Mouse (Mus musculus) liver, postnatal 0 days (tissue): ENCODE measurements around the gene Gm3435. TPM values are rescaled to one million over a fixed set of nuclear protein-coding genes. Genes with fewer than 3 reads are reported as not detected.
"Not testable (repeated sequence)": the region's sequence is repeated elsewhere in the genome, so short reads cannot be mapped to it uniquely, and the experiment has no call there.

Experiments used
- ATAC-seq: fragments of 200-750 bp; cut with Nextera tagmentation; 2 replicates; pipeline ENCODE4 v1.8.0; 2017; ENCODE audit warnings: mild to moderate bottlenecking, moderate library complexity
- DNase-seq: peaks from one replicate; pipeline ENCODE4 v3.0.0-alpha.2; 2016
- H3K27ac ChIP-seq: fragments of 300-500 bp; sonication (generic); 2 replicates; pipeline ENCODE4 v1.5.1; 2014; ENCODE audit warnings: antibody characterized with exemption, moderate library complexity, mild to moderate bottlenecking, low read depth
- H3K27me3 ChIP-seq: fragments of 300-500 bp; sonication (generic); 2 replicates; pipeline ENCODE4 v1.6.1; 2014; ENCODE audit warnings: low read length, control low read depth, mixed read lengths; ENCODE audit not compliant: insufficient read depth
- H3K36me3 ChIP-seq: fragments of 300-500 bp; sonication (generic); replicated peaks from 2 replicates; pipeline ENCODE4 v1.6.1; 2014; ENCODE audit warnings: mild to moderate bottlenecking, control low read depth, low read length, moderate library complexity, mixed read lengths; ENCODE audit not compliant: insufficient read depth
- H3K4me1 ChIP-seq: fragments of 300-500 bp; sonication (generic); 2 replicates; pipeline ENCODE4 v1.6.1; 2014; ENCODE audit warnings: antibody characterized with exemption, mild to moderate bottlenecking, control low read depth; ENCODE audit not compliant: insufficient read depth
- H3K4me2 ChIP-seq: fragments of 300-500 bp; sonication (generic); 2 replicates; pipeline ENCODE4 v1.6.1; 2014; ENCODE audit warnings: low read depth, mild to moderate bottlenecking, low read length, moderate library complexity, mixed read lengths
- H3K4me3 ChIP-seq: fragments of 300-500 bp; sonication (generic); 2 replicates; pipeline ENCODE4 v1.5.1; 2014; ENCODE audit warnings: low read depth, low read length
- H3K9ac ChIP-seq: fragments of 300-500 bp; sonication (generic); replicated peaks from 2 replicates; pipeline ENCODE4 v1.6.1; 2014; ENCODE audit warnings: mild to moderate bottlenecking, moderate library complexity
- H3K9me3 ChIP-seq: fragments of 300-500 bp; sonication (generic); 2 replicates; pipeline ENCODE4 v1.6.1; 2016; ENCODE audit warnings: mild to moderate bottlenecking, control low read depth, low read length, mixed read lengths
- CTCF ChIP-seq: sonication (generic); IDR thresholded peaks from 2 replicates; pipeline ENCODE4 v1.5.1; 2016; ENCODE audit warnings: antibody characterized with exemption, low read depth
- EP300 ChIP-seq: IDR thresholded peaks from 2 replicates; pipeline ENCODE4 v1.6.1; 2016; ENCODE audit warnings: antibody characterized with exemption, low read depth, mild to moderate bottlenecking
- WGBS: fragments of 180-500 bp; shearing (Covaris S2); extraction: QIAGEN DNeasy Blood & Tissue Kit; methylation state at CpG from one replicate; pipeline ENCODE4 v1.1.7; 2014; ENCODE audit not compliant: insufficient replicate concordance; 5-methylcytosine and 5-hydroxymethylcytosine counted together
- polyA plus RNA-seq: library from polyadenylated mRNA; unstranded; fragments of >200 nt; fragmentation: Nextera tagmentation; extraction: Ambion mirVana; gene quantifications from 2 replicates; pipeline ENCODE4 v1.2.1, GENCODE M21; 2015

The Gm3435 gene
- 2.7 and 3.7 TPM in 2 replicates for polyA plus RNA-seq

DNA sequence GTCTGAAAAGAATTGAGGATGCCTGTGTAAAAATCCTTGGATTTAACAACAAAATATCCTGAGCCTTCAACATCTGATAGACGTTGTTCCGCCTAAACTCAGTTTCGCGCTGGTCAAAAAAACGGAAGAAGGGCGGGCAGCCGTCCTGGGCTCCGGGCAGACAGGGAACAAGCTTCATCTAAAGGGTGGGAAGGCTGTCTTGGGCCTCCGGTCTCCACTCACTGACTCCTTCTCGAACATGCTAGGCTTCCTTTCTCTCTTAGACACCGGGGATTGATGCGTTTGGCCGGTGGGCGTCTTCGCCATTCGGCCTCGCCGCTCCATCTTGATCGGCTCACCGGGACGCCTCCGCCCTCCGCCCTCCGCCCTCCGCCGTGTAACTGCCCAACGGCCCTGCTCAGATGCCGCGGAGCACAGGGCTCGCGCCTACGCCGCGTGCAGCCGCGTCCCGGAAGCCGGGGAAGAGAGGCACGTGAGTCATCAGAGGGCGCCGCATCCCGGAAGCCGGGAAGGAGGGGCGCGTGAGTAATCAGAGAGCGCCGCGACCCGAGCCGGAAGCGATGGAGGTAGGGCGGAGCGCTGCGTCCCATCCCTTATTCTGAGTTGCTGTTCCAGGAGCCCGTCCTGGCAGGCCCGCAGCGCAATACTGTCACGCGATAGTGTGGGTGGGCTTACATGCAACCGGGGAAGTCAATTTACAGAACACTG, at the start of gene Gm3435:
Gene Gm3435, plus strand, starts transcription at position 471 of the 708 bp plus-strand sequence.
- no CpG with 5 or more reads among the region's 60 CpGs for WGBS

DNA sequence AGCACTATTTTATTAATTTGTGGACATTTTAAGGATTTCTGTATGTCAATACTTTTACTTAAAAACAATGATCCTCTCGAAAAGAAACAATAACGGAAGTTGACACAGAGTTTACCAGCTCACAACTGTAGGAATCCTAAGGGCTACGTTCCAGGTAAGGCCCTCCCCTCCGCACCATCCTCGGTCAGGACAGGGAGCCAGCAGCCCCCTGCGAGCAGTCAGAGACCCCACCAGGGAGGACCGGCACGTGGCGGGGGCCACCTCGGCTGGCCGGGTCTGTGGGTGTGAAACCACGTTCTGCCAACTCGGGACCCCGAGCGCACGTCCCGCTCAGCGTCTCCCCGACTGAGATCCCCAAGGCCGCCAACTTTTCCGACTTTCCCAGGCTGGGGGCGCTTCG, 49.5 kb upstream of the Gm3435 start:
- peak; percentile 47 for DNase-seq

More for the DNA sequence above, at the start of gene Gm3435:
- DNase-seq, H3K4me1 ChIP-seq, H3K36me3 ChIP-seq, H3K9me3 ChIP-seq, H3K27me3 ChIP-seq, H3K9ac ChIP-seq, H3K4me3 ChIP-seq, H3K27ac ChIP-seq, H3K4me2 ChIP-seq: not testable (repeated sequence)
- ATAC-seq: peak; percentile 97

DNA sequence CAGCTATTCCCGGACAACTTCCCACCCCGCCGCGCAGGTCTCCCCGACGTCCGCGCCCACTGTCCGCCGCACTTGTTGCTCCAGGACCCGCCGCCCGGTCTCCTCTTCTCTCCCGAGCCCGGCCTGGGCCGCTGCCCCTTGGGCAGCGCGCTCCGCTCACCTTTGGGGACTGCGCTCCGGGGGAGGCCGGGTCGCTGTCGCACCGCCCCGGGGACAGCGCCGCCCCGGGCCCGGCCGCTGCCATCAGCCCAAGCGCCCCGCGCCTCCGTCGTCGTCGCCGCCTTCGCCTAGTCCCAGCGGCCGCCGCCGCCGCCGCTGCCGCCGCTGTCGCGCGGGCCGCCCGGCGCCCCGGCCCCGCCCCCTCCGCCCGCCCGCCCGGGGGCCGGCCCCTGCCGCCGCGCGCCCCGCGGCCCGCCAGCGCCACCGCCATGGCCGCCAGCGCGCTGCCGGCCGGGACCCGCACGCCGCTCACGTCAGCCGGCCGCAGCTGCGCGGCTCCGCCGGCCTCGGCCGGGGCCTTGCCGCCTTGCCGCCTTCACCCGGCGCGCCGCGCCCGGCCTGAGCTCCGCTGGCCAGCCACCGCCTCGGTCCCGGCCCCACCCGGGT, 48.9 kb upstream of the Gm3435 start, which contains the start of gene Phf10:
Gene Phf10, minus strand, starts transcription at position 323 of the 606 bp plus-strand sequence.
- under 1% methylated on average over 41 of the region's 100 CpGs for WGBS
- peak; percentile 55 for DNase-seq
- H3K4me1 ChIP-seq, H3K27me3 ChIP-seq, H3K9me3 ChIP-seq: not testable (repeated sequence)
- peak within 1 kb of the TSS; percentile 92 for H3K27ac ChIP-seq
- H3K9ac ChIP-seq: peak within 1 kb of the TSS; percentile 93
- H3K36me3 ChIP-seq: peaks cover 12% of the 10 kb centered on the region
- peak within 1 kb of the TSS; percentile 79 for H3K4me3 ChIP-seq
- ATAC-seq: peak; percentile 86
- H3K4me2 ChIP-seq: peak within 1 kb of the TSS; percentile 93

More for the DNA sequence above, 49.5 kb upstream of the Gm3435 start:
- H3K27ac ChIP-seq: peak overlapping the region; percentile 92
- WGBS: under 1% methylated on average over 20 of the region's 23 CpGs
- H3K27me3 ChIP-seq: no peaks in the 10 kb centered on the region
- H3K36me3 ChIP-seq: peaks cover 12% of the 10 kb centered on the region
- no peak for TF ChIP-seq CTCF
- no peak for TF ChIP-seq EP300
- ATAC-seq: peak; percentile 20
- peaks cover 6% of the 10 kb centered on the region; the same call in 1 of the 2 replicates for H3K4me1 ChIP-seq
- no peaks in the 10 kb centered on the region for H3K9me3 ChIP-seq
- H3K4me3 ChIP-seq: peak overlapping the region; percentile 79
- peak overlapping the region; percentile 93 for H3K4me2 ChIP-seq
- peak overlapping the region; percentile 93 for H3K9ac ChIP-seq

DNA sequence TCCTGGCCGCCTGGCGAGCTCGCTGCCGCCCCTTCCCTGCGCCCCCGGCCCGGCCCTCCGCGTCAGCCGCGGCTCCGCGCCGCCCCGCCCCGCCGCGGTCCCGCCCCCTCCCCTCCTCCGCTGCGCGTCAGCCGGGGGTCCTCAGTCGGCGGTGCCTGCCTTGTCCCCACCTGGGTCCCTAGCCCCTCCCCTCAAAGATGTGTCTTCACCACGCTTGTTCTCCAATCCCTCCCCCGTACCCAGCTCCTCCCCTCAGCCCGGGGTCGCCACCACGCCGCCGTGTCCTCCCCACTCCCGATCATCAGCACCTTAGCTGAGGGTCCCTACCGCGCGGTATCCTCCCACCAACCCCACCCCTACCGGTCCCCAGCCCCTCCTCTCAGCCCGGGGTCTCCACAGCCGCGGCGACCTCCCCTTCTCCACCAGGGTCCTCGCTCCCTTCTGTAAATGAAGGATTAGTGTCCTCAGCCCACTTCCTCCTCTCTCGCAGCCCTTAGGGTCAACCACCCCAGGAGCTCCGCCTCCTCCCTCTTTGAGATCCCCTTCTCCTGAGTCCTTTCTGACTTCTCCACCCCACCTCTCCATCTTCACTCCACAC, 48.3 kb upstream of the Gm3435 start:
- H3K4me3 ChIP-seq, H3K27me3 ChIP-seq, H3K4me1 ChIP-seq, H3K9me3 ChIP-seq, DNase-seq, H3K36me3 ChIP-seq, H3K4me2 ChIP-seq, H3K27ac ChIP-seq, H3K9ac ChIP-seq: not testable (repeated sequence)
- ATAC-seq: peak; percentile 61
- no CpG with 5 or more reads among the region's 44 CpGs for WGBS

DNA sequence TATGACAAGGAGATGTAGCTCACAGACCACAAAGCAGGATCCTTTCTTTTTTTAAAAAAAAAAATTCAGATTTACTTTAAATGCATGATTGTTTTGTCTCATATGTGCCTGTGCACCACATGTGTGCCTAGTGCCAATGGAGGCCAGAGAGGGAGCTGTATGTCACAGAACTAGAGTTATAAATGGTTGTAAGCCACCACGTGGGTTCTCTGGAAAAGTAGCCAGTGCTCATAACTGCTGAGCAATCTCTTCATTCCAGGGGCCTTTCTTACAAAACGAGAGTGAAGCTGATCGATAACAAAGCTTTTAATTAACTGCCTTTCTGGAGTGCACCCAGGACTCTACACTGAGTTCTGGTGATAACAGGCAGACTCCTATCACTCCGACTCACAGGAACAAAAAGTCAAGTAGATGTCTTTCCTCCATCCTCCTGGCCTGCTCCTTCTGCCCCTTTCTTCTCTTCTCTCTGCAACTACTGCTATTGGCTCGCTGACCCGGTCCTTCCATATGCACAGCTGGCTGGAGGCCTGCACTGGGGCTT, 41.5 kb upstream of the Gm3435 start:
- peak; percentile 80 for ATAC-seq
- H3K27ac ChIP-seq: not testable (repeated sequence)
- WGBS: no CpG with 5 or more reads among the region's 6 CpGs

DNA sequence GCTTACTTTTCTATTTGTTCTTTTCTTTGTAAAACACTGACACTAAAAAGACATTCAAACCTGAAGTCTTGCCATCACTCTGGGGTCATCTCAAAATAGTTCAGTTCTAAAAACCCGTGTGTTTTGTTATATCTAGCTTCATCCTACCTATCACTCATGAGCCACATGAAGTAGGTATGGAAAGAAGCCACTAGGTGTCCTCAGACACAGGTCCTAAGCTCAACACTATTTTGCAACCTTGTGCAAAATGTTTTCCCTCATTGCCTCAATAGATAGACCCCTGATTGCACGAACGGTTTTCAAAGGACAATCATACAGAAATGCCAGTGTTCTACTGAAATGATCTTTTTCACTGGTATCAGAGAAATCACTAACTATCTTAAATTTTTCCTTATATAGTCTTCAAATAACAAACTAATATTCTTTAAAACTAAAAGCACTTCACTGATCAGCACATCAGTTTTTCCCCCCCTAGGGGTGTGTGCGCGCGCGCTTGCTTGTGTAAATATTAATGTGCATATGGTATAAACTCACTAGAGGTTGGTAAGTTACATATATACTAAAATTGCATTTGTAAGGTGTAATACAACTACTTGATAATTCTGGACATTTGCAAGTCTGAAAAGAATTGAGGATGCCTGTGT, 32.1 kb upstream of the Gm3435 start:
- ATAC-seq: peak; percentile 43
- H3K36me3 ChIP-seq, H3K27me3 ChIP-seq, H3K9me3 ChIP-seq, H3K4me2 ChIP-seq, H3K4me1 ChIP-seq, H3K4me3 ChIP-seq, DNase-seq, H3K9ac ChIP-seq, H3K27ac ChIP-seq: not testable (repeated sequence)
- WGBS: under 1% methylated on average over 4 of the region's 7 CpGs

More for the DNA sequence above, 41.5 kb upstream of the Gm3435 start:
- not testable (repeated sequence) for H3K9me3 ChIP-seq, H3K36me3 ChIP-seq, DNase-seq, H3K4me3 ChIP-seq, H3K27me3 ChIP-seq, H3K4me1 ChIP-seq, H3K4me2 ChIP-seq, H3K9ac ChIP-seq

DNA sequence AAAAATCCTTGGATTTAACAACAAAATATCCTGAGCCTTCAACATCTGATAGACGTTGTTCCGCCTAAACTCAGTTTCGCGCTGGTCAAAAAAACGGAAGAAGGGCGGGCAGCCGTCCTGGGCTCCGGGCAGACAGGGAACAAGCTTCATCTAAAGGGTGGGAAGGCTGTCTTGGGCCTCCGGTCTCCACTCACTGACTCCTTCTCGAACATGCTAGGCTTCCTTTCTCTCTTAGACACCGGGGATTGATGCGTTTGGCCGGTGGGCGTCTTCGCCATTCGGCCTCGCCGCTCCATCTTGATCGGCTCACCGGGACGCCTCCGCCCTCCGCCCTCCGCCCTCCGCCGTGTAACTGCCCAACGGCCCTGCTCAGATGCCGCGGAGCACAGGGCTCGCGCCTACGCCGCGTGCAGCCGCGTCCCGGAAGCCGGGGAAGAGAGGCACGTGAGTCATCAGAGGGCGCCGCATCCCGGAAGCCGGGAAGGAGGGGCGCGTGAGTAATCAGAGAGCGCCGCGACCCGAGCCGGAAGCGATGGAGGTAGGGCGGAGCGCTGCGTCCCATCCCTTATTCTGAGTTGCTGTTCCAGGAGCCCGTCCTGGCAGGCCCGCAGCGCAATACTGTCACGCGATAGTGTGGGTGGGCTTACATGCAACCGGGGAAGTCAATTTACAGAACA, 31.5 kb upstream of the Gm3435 start, which contains the start of the genes 9030025P20Rik and Gm3417:
Gene 9030025P20Rik, plus strand, starts transcription at position 107 of the 677 bp plus-strand sequence.
Gene Gm3417, minus strand, starts transcription at position 429 of the 677 bp plus-strand sequence.
- H3K4me2 ChIP-seq, H3K9me3 ChIP-seq, H3K27me3 ChIP-seq, H3K27ac ChIP-seq, H3K4me3 ChIP-seq, H3K4me1 ChIP-seq, H3K9ac ChIP-seq, H3K36me3 ChIP-seq, DNase-seq: not testable (repeated sequence)
- no CpG with 5 or more reads among the region's 60 CpGs for WGBS
- peak; percentile 98 for ATAC-seq

DNA sequence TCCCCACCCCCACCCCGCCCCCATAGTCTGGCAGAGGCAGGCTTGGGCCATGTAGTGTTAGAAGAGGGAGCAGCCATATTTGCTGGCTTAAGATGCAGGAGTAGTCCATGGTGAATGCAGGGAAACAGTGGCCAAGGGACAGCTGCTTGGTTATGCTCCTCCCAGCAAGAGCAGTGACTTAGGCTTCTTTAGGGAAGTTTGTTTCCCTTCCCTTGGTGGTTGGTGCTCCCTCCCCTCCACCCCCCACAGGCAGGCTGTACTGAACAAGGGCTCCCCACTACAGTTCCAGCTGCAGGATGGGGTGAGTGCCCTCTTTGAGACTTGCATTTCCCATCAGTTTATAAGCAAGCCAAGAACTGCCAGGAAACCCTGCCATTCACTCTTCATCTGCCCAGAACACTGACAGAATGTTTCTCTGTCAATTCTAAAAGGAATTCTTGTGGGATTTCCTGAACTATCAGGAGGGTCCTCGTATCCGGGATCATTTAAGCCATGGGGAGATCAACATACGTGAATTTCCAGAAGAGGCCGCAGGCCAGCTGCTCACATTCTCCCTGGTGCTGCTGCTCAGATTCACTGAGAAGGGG, 19.8 kb upstream of the Gm3435 start:
- not testable (repeated sequence) for H3K27me3 ChIP-seq, H3K4me2 ChIP-seq, H3K9ac ChIP-seq, DNase-seq, H3K9me3 ChIP-seq, H3K36me3 ChIP-seq, H3K4me3 ChIP-seq, H3K27ac ChIP-seq, ATAC-seq, H3K4me1 ChIP-seq
- WGBS: 78% methylated on average over 4 of the region's 5 CpGs
